Mouse (Mus musculus): ENCODE data around the gene Mettl8. TPM values are rescaled to one million over a fixed set of nuclear protein-coding genes. Genes with fewer than 3 reads are reported as not detected.
A peak's percentile ranks its signal among the peaks of the same experiment; 100 is the strongest.

Mettl8 gene
- polyA plus RNA-seq, 1 experiment from 2014 or later: 20.6 TPM

- WGBS: 29% methylated on average over 5 of the region's 5 CpGs
- Histone ChIP-seq H3K9me3 (no peaks in the 10 kb centered on the region), H3K27me3 (ENCODE audit: poor library complexity, severe bottlenecking) (no peaks in the 10 kb centered on the region), H3K4me3 (no peak overlapping the region), H3K4me1 (peaks cover 23% of the 10 kb centered on the region), H3K36me3 (replicated peaks) (no peaks in the 10 kb centered on the region), H3K27ac (peak overlapping the region; percentile 9; the same call in 1 of the 2 replicates)
- peak; percentile 28 for DNase-seq (ENCODE audit: extremely low spot score, low spot score)
Measured at GRCm38 (mm10) chr2:71026787-71027186, 28.6 kb downstream of the Mettl8 start.

- Histone ChIP-seq H3K4me3 (no peak overlapping the region), H3K36me3 (replicated peaks) (no peaks in the 10 kb centered on the region), H3K27me3 (ENCODE audit: poor library complexity, severe bottlenecking) (no peaks in the 10 kb centered on the region), H3K27ac (no peak overlapping the region), H3K4me1 (peaks cover 27% of the 10 kb centered on the region), H3K9me3 (no peaks in the 10 kb centered on the region)
- no peak for DNase-seq (ENCODE audit: extremely low spot score, low spot score)
- WGBS: 61% methylated on average over 12 of the region's 12 CpGs
Measured at GRCm38 (mm10) chr2:71025576-71026315, 29.6 kb downstream of the Mettl8 start.

- H3K27ac ChIP-seq: no peak overlapping the region
- H3K36me3 ChIP-seq (replicated peaks): no peaks in the 10 kb centered on the region
- no peak overlapping the region for H3K4me3 ChIP-seq
- WGBS: 93% methylated on average over 6 of the region's 6 CpGs
- no peaks in the 10 kb centered on the region for H3K27me3 ChIP-seq (ENCODE audit: poor library complexity, severe bottlenecking)
- H3K4me1 ChIP-seq: peaks cover 38% of the 10 kb centered on the region
- no peak for DNase-seq (ENCODE audit: extremely low spot score, low spot score)
- no peaks in the 10 kb centered on the region for H3K9me3 ChIP-seq
Measured at GRCm38 (mm10) chr2:71023986-71024385, 31.4 kb downstream of the Mettl8 start.

- WGBS: 89% methylated on average over 6 of the region's 6 CpGs
- H3K4me3 ChIP-seq: no peak overlapping the region
- DNase-seq (ENCODE audit: extremely low spot score, low spot score): no peak
- no peaks in the 10 kb centered on the region for H3K27me3 ChIP-seq (ENCODE audit: poor library complexity, severe bottlenecking)
- H3K4me1 ChIP-seq: peaks cover 39% of the 10 kb centered on the region
- no peaks in the 10 kb centered on the region for H3K36me3 ChIP-seq (replicated peaks)
- no peaks in the 10 kb centered on the region for H3K9me3 ChIP-seq
- no peak overlapping the region for H3K27ac ChIP-seq
Measured at GRCm38 (mm10) chr2:71022991-71023390, 32.4 kb downstream of the Mettl8 start.

GRCm38 (mm10) chr2:71020674-71021073, 34.7 kb downstream of the Mettl8 start:
- WGBS: 90% methylated on average over 8 of the region's 8 CpGs
- no peak for DNase-seq (ENCODE audit: extremely low spot score, low spot score)
- 0 out of 2 replicates have a peak, but pooled peaks cover 2% of the 10 kb centered on the region for H3K36me3 ChIP-seq (replicated peaks)
- no peak overlapping the region for H3K4me3 ChIP-seq
- H3K27ac ChIP-seq: no peak overlapping the region
- H3K27me3 ChIP-seq (ENCODE audit: poor library complexity, severe bottlenecking): no peaks in the 10 kb centered on the region
- peaks cover 26% of the 10 kb centered on the region for H3K4me1 ChIP-seq
- H3K9me3 ChIP-seq: no peaks in the 10 kb centered on the region

GRCm38 (mm10) chr2:71019704-71020375, 35.5 kb downstream of the Mettl8 start:
- peak overlapping the region; percentile 58; the same call in 1 of the 2 replicates for H3K27ac ChIP-seq
- 63% methylated on average over 8 of the region's 8 CpGs for WGBS
- no peaks in the 10 kb centered on the region for H3K27me3 ChIP-seq (ENCODE audit: poor library complexity, severe bottlenecking)
- DNase-seq (ENCODE audit: extremely low spot score, low spot score): no peak
- H3K36me3 ChIP-seq (replicated peaks): 0 out of 2 replicates have a peak, but pooled peaks cover 2% of the 10 kb centered on the region
- peaks cover 23% of the 10 kb centered on the region for H3K4me1 ChIP-seq
- no peak overlapping the region for H3K4me3 ChIP-seq
- H3K9me3 ChIP-seq: no peaks in the 10 kb centered on the region

- Histone ChIP-seq H3K4me3 (no peak overlapping the region), H3K4me1 (peaks cover 23% of the 10 kb centered on the region), H3K27me3 (ENCODE audit: poor library complexity, severe bottlenecking) (no peaks in the 10 kb centered on the region), H3K36me3 (replicated peaks) (0 out of 2 replicates have a peak, but pooled peaks cover 2% of the 10 kb centered on the region), H3K9me3 (no peaks in the 10 kb centered on the region), H3K27ac (peak overlapping the region; percentile 60; the same call in 1 of the 2 replicates)
- WGBS: 71% methylated on average over 9 of the region's 9 CpGs
- DNase-seq (ENCODE audit: extremely low spot score, low spot score): no peak
Measured at GRCm38 (mm10) chr2:71019277-71019676, 36.1 kb downstream of the Mettl8 start.

GRCm38 (mm10) chr2:71013521-71013920, 41.9 kb downstream of the Mettl8 start:
- no peak overlapping the region for H3K4me3 ChIP-seq
- H3K36me3 ChIP-seq (replicated peaks): 0 out of 2 replicates have a peak, but pooled peaks cover 5% of the 10 kb centered on the region
- H3K27me3 ChIP-seq (ENCODE audit: poor library complexity, severe bottlenecking): no peaks in the 10 kb centered on the region
- DNase-seq (ENCODE audit: extremely low spot score, low spot score): no peak
- 96% methylated on average over 7 of the region's 7 CpGs for WGBS
- H3K27ac ChIP-seq: no peak overlapping the region
- no peaks in the 10 kb centered on the region for H3K4me1 ChIP-seq
- no peaks in the 10 kb centered on the region for H3K9me3 ChIP-seq

GRCm38 (mm10) chr2:71011816-71012215, 43.6 kb downstream of the Mettl8 start:
- 96% methylated on average over 1 of the region's 1 CpGs for WGBS
- Histone ChIP-seq H3K9me3 (no peaks in the 10 kb centered on the region), H3K4me3 (no peak overlapping the region), H3K36me3 (replicated peaks) (0 out of 2 replicates have a peak, but pooled peaks cover 5% of the 10 kb centered on the region), H3K27ac (no peak overlapping the region), H3K4me1 (no peaks in the 10 kb centered on the region), H3K27me3 (ENCODE audit: poor library complexity, severe bottlenecking) (no peaks in the 10 kb centered on the region)
- DNase-seq (ENCODE audit: extremely low spot score, low spot score): no peak

- H3K4me1 ChIP-seq: no peaks in the 10 kb centered on the region
- H3K36me3 ChIP-seq (replicated peaks): no peaks in the 10 kb centered on the region
- no peak overlapping the region for H3K4me3 ChIP-seq
- H3K9me3 ChIP-seq: no peaks in the 10 kb centered on the region
- DNase-seq (ENCODE audit: extremely low spot score, low spot score): no peak
- no peak overlapping the region for H3K27ac ChIP-seq
- 90% methylated on average over 4 of the region's 4 CpGs for WGBS
- H3K27me3 ChIP-seq (ENCODE audit: poor library complexity, severe bottlenecking): no peaks in the 10 kb centered on the region
Measured at GRCm38 (mm10) chr2:71004354-71004753, 51.0 kb downstream of the Mettl8 start.

GRCm38 (mm10) chr2:71002509-71002908, 52.9 kb downstream of the Mettl8 start:
- no peak for DNase-seq (ENCODE audit: extremely low spot score, low spot score)
- H3K9me3 ChIP-seq: no peaks in the 10 kb centered on the region
- WGBS: 89% methylated on average over 1 of the region's 1 CpGs

GRCm38 (mm10) chr2:70998771-70999170, 56.6 kb downstream of the Mettl8 start:
- H3K36me3 ChIP-seq (replicated peaks): no peaks in the 10 kb centered on the region
- no peaks in the 10 kb centered on the region for H3K27me3 ChIP-seq (ENCODE audit: poor library complexity, severe bottlenecking)
- no peaks in the 10 kb centered on the region for H3K9me3 ChIP-seq
- no peak for DNase-seq (ENCODE audit: extremely low spot score, low spot score)
- no peaks in the 10 kb centered on the region for H3K4me1 ChIP-seq
- H3K4me3 ChIP-seq: no peak overlapping the region
- H3K27ac ChIP-seq: no peak overlapping the region
- 91% methylated on average over 2 of the region's 2 CpGs for WGBS

More at GRCm38 (mm10) chr2:71002509-71002908, 52.9 kb downstream of the Mettl8 start:
- Histone ChIP-seq H3K27me3 (ENCODE audit: poor library complexity, severe bottlenecking) (no peaks in the 10 kb centered on the region), H3K27ac (no peak overlapping the region), H3K4me3 (no peak overlapping the region), H3K36me3 (replicated peaks) (no peaks in the 10 kb centered on the region), H3K4me1 (no peaks in the 10 kb centered on the region)

GRCm38 (mm10) chr2:70996438-70996837, 58.9 kb downstream of the Mettl8 start:
- H3K9me3 ChIP-seq: no peaks in the 10 kb centered on the region
- no peak for DNase-seq (ENCODE audit: extremely low spot score, low spot score)
- H3K4me3 ChIP-seq: no peak overlapping the region
- WGBS: 97% methylated on average over 7 of the region's 7 CpGs
- H3K27ac ChIP-seq: no peak overlapping the region
- H3K27me3 ChIP-seq (ENCODE audit: poor library complexity, severe bottlenecking): no peaks in the 10 kb centered on the region
- H3K4me1 ChIP-seq: peaks cover 5% of the 10 kb centered on the region; the same call in 1 of the 2 replicates
- H3K36me3 ChIP-seq (replicated peaks): no peaks in the 10 kb centered on the region
